Mouse (Mus musculus) kidney, postnatal 0 days (tissue): ENCODE measurements at regions not wholly inside any gene's neighbourhood (a gene's known extent, or its start where the extent isn't known, plus 50 kb on each side); places are given as distances from the start of the nearest gene placed in this dataset.

ENCODE experiments used
- ATAC-seq: fragments of 200-750 bp; cut with Nextera tagmentation; replicated peaks from 2 replicates; pipeline ENCODE4 v1.8.0; 2017; ENCODE audit warnings: low read depth, moderate number of reproducible peaks, moderate TSS enrichment, moderate library complexity; ENCODE audit not compliant: low FRiP score
- DNase-seq: peaks from one replicate; pipeline ENCODE4 v3.0.0-alpha.2; 2016; ENCODE audit warnings: low spot score
- H3K27ac ChIP-seq: fragments of 300-500 bp; sonication (generic); 2 replicates; pipeline ENCODE4 v1.5.1; 2014; ENCODE audit warnings: mild to moderate bottlenecking
- H3K27me3 ChIP-seq: fragments of 300-500 bp; sonication (generic); 2 replicates; pipeline ENCODE4 v1.6.1; 2014; ENCODE audit warnings: low read length, mixed read lengths; ENCODE audit not compliant: insufficient read depth
- H3K36me3 ChIP-seq: fragments of 300-500 bp; sonication (generic); 2 replicates; pipeline ENCODE4 v1.6.1; 2014; ENCODE audit warnings: low read length, mixed read lengths; ENCODE audit not compliant: insufficient read depth
- H3K4me1 ChIP-seq: fragments of 300-500 bp; sonication (generic); replicated peaks from 2 replicates; pipeline ENCODE4 v1.6.1; 2014; ENCODE audit warnings: antibody characterized with exemption, low read length, mixed read lengths; ENCODE audit not compliant: insufficient read depth
- H3K4me2 ChIP-seq: fragments of 300-500 bp; sonication (generic); 2 replicates; pipeline ENCODE4 v1.6.1; 2014; ENCODE audit warnings: mild to moderate bottlenecking, low read length, moderate library complexity, mixed read lengths
- H3K4me3 ChIP-seq: fragments of 300-500 bp; sonication (generic); replicated peaks from 2 replicates; pipeline ENCODE4 v1.5.1; 2014; ENCODE audit warnings: low read depth, low read length
- H3K9ac ChIP-seq: fragments of 300-500 bp; sonication (generic); 2 replicates; pipeline ENCODE4 v1.6.1; 2014; ENCODE audit warnings: low read depth, low read length
- H3K9me3 ChIP-seq: fragments of 300-500 bp; sonication (generic); replicated peaks from 2 replicates; pipeline ENCODE4 v1.6.1; 2016; ENCODE audit warnings: low read length, inconsistent platforms, mixed read lengths
- CTCF ChIP-seq: IDR thresholded peaks from 2 replicates; pipeline ENCODE4 v1.5.1; 2016; ENCODE audit warnings: antibody characterized with exemption, low read depth, mild to moderate bottlenecking, moderate library complexity
- WGBS: fragments of 180-500 bp; shearing (Covaris S2); extraction: QIAGEN DNeasy Blood & Tissue Kit; methylation state at CpG from one replicate; pipeline ENCODE4 v1.1.7; 2014; 5-methylcytosine and 5-hydroxymethylcytosine counted together

DNA sequence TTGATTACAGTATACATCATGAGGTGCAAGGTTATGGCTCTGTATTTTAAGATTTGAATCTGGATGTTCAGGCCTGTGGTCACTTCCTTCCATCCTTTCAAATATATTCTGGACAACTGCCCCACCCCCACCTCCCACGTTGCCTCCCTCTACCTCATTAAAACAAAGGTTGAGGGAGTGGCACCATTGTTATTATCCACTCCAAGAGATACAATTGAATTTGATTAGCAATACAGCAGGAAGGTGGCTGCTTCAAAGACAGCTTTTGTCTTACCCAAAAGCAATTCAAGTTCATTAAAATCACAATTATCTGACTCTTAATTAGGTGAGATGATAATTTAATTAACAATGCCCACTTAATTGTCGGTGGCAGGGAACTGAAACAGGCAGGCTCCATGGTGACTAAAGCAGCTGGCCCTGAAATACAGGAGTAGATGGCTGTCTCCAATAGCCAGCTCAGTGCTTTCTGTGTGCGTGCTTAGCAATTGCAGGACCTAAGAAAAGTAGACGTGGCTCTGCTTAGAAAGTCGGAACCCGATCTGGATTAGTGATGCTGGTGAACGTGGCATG lies 623.8 kb downstream of the Dhx35 start:
- Histone ChIP-seq H3K9me3 (no peaks in the 10 kb centered on the region), H3K9ac (no peak overlapping the region), H3K4me1 (no peaks in the 10 kb centered on the region), H3K27me3 (no peaks in the 10 kb centered on the region), H3K4me3 (no peak overlapping the region), H3K36me3 (no peaks in the 10 kb centered on the region), H3K4me2 (no peak overlapping the region), H3K27ac (no peak overlapping the region)
- no peak for TF ChIP-seq CTCF
- ATAC-seq (no peak), DNase-seq (no peak)
- 60% methylated on average over 7 of the region's 7 CpGs for WGBS

DNA sequence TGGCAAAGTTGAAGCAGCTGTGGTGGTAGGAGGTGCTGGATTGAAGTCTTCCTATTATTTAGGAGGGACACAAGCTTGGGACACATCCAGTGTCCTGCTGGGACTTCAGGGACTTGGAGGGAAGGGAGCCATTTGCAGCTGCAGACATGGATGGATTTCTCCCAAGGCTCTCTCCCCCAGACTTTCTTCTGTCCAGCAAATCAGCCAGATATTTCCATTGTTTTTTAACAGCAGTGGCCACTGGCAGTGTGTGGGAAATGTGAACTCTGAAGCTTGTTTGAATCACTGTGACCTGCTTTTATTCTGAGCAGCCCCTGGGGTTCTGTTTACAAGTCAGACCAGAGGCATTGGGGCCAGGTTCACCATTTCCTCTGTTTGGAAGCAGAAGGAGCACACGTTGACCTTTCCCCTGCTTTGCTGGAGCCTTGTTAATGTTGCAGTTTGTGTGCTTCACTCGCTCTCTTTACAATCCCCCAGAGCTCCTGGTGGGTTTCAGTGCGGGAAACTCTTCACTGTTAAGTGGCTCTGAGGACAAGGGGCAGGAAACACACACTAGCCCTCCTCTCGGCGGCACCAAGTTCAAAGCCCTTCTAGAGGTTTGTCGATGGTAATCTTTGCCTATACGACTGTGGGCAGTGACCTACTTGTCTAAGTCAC lies 627.8 kb downstream of the Dhx35 start:
- TF ChIP-seq CTCF = no peak
- H3K27ac ChIP-seq = no peak overlapping the region
- H3K36me3 ChIP-seq = no peaks in the 10 kb centered on the region
- no peak for ATAC-seq
- peak; percentile 48 for DNase-seq
- no peak overlapping the region for H3K9ac ChIP-seq
- no peaks in the 10 kb centered on the region for H3K9me3 ChIP-seq
- H3K4me1 ChIP-seq = no peaks in the 10 kb centered on the region
- H3K4me2 ChIP-seq = no peak overlapping the region
- 28% methylated on average over 7 of the region's 7 CpGs for WGBS
- H3K4me3 ChIP-seq = no peak overlapping the region
- H3K27me3 ChIP-seq = no peaks in the 10 kb centered on the region

DNA sequence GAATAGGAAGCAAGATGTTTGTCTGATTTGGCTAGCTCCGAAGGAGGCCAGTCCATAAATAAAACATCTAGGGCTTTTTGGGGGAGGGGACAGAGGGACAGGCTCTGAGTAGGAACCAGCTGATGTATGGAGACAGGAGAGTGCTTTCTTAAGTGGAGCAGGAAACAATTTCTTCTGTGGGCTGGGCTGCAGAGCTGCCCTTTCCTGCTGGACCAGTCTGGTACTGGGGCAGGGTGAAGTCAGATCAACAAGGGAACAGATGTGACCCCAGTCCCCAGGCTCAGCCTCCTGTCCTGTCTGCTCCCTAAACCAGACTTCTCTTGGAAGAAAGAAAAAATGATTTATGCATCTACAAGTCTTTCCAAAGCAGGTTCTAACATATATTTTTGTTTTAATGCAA lies 633.6 kb downstream of the Dhx35 start:
- Histone ChIP-seq H3K4me1 (no peaks in the 10 kb centered on the region; the same call in 1 of the 2 replicates), H3K4me3 (no peak overlapping the region), H3K27ac (no peak overlapping the region), H3K27me3 (no peaks in the 10 kb centered on the region), H3K4me2 (no peak overlapping the region), H3K9ac (no peak overlapping the region), H3K36me3 (no peaks in the 10 kb centered on the region), H3K9me3 (no peaks in the 10 kb centered on the region)
- ATAC-seq (no peak), DNase-seq (peak; percentile 29)
- no peak for TF ChIP-seq CTCF
- WGBS = 18% methylated on average over 1 of the region's 1 CpGs

DNA sequence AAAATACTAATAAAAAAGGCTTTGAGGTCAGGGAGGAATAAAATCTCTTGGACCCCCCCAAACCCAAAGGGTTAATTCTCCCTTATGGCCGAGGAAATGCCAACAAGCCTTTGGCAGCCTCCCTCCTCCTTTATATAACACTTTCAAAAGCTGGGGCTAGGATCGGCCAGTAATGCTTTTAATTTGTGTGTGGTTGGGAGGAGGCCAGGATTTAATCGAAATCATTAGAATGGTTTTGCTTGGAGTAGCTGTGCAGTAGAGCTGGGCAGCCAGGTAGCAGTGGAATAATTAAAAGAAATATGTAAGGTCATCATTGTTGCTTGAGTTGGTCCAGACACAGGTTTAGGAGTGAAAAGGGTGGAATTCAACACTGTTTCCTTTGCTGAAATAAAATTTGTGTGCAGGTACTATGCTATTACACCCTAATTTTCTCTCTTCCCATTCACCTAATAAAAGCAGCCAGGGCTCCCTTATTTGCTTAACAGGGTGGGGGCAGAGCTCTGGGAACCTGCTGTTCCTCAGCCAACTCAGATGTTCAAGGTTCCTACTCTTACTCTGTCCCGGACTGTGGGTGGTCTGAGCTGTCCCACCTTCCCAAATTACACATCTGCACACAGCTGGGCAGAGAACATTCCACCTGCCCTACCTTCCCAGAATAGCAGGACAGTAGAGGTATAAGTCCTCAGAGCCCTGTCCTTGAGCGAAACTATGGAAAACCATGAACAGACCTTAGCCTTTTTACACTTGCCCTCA lies 636.1 kb downstream of the Dhx35 start:
- DNase-seq = no peak
- Histone ChIP-seq H3K27me3 (no peaks in the 10 kb centered on the region), H3K36me3 (no peaks in the 10 kb centered on the region)

DNA sequence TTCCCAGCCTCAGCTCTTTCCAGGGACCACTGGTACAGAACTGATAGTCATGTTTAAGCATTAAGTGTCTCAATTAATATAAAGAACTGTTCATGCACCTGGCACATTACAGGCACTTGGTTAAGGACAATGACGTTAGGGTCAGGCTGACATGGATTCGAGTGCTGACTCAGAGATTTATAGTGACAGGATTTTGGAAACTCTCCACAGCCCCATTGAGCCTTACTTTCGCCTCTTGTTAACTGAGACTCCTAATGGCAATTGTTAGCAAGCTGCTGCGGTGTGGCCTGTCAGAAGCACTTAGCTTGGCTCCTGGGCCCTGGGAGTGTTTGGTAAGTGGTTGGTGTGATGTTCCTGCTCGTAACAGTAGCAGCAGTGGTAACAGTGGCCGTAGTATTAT lies 644.4 kb downstream of the Dhx35 start:
- Histone ChIP-seq H3K9ac (no peak overlapping the region), H3K4me3 (no peak overlapping the region), H3K27me3 (no peaks in the 10 kb centered on the region), H3K27ac (no peak overlapping the region), H3K36me3 (no peaks in the 10 kb centered on the region), H3K9me3 (no peaks in the 10 kb centered on the region), H3K4me1 (no peaks in the 10 kb centered on the region), H3K4me2 (no peak overlapping the region)
- TF ChIP-seq CTCF = no peak
- ATAC-seq = no peak
- WGBS = 69% methylated on average over 6 of the region's 6 CpGs
- no peak for DNase-seq

More for the DNA sequence above, 636.1 kb downstream of the Dhx35 start:
- Histone ChIP-seq H3K9me3 (no peaks in the 10 kb centered on the region), H3K27ac (no peak overlapping the region), H3K4me3 (no peak overlapping the region), H3K4me1 (no peaks in the 10 kb centered on the region; the same call in 1 of the 2 replicates), H3K4me2 (no peak overlapping the region), H3K9ac (no peak overlapping the region)
- no peak for ATAC-seq
- 62% methylated on average over 5 of the region's 5 CpGs for WGBS
- TF ChIP-seq CTCF = no peak

DNA sequence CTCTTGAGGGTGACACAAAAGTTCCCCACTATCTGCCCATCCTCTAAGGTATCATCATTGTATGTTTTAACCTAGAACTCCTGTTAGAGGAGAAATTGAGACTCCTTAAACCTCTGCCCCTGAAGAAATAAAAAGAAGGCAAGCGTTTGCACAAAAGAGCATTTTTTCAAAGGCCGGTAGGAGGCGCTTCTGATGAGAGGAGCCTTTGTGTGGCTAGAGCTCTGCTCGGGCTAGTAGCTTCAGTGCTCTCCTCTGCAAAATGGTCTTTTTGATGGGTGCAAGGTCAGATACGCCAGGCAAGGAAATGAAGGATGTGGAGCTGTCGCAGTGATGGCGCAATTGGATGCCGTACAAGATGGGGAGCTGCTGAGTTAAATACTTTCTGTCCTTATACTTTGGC lies 649.0 kb downstream of the Dhx35 start:
- Histone ChIP-seq H3K4me1 (no peaks in the 10 kb centered on the region; the same call in 1 of the 2 replicates), H3K27ac (no peak overlapping the region), H3K4me3 (no peak overlapping the region), H3K4me2 (no peak overlapping the region), H3K27me3 (no peaks in the 10 kb centered on the region), H3K36me3 (no peaks in the 10 kb centered on the region), H3K9ac (no peak overlapping the region), H3K9me3 (no peaks in the 10 kb centered on the region)
- ATAC-seq (no peak), DNase-seq (peak; percentile 46)
- 30% methylated on average over 8 of the region's 8 CpGs for WGBS
- peak; percentile 67 for TF ChIP-seq CTCF
